Mouse (Mus musculus): ENCODE measurements around the gene Vmn2r5.
"Not testable (repeated sequence)": the region's sequence is repeated elsewhere in the genome, so short reads cannot be mapped to it uniquely, and the experiment has no call there.

Vmn2r5 gene

DNA sequence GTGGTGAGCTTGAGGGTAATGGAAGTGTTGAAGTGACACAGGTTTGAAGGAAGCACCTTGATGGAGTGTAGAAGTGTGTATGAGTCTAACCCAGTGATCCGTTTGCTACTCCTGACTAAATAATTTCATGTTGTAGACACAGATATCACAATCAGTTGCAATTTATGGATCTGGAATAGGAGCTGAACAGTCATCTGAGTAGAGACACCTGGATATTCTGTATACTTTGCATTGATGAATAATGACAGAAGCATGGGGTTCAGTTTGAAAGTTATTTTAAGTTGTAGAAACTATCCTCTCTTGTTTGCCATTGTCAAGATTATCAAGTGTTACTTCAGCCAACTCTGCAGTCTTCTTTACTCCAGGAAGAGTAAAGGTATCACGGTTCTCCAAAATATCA lies at the start of gene Vmn2r5:
Vmn2r5 (minus strand) TSS at position 101 of the 400 bp plus-strand sequence.
- DNase-seq (ENCODE audit: low spot score) = not testable (repeated sequence)

DNA sequence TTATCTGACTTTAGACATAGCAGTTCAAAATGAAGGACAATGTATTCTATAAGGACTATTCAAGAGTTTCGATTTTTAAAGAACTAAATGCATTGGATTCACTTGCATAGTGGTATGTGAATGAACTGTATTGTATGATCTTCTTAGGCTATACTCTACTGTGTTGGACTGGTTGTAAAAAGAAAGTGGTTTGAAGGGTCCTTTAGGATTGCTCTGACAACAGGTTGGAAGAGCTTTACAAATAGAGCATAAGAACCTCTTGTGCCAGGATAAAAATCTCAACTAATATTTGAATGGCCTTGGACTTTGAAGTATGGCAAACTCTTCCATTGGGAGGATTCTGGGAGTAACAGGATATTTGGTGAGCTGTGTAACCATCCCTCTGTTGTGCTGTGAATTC lies 13.9 kb upstream of the Vmn2r5 start:
- not testable (repeated sequence) for DNase-seq (ENCODE audit: low spot score)

Measured in urinary bladder, postnatal 14 days (tissue).